Mouse (Mus musculus): ENCODE data around the gene Xpo4. TPM values are rescaled to one million over a fixed set of nuclear protein-coding genes. Genes with fewer than 3 reads are reported as not detected.
A peak's percentile ranks its signal among the peaks of the same experiment; 100 is the strongest.

The Xpo4 gene
- total and polyA plus RNA-seq, 2 experiments from 2014 or later, result 6.5 to 26.0 TPM

- Histone ChIP-seq H3K36me3 (replicated peaks; ENCODE audit: control insufficient read depth, insufficient read depth, low read length) (no peaks in the 10 kb centered on the region), H3K27me3 (ENCODE audit: control insufficient read depth, insufficient read depth, low read length) (no peaks in the 10 kb centered on the region), H3K4me2 (ENCODE audit: low read depth, low read length) (peak overlapping the region; percentile 30; the same call in 1 of the 2 replicates), H3K4me1 (ENCODE audit: control insufficient read depth, insufficient read depth) (peaks cover 42% of the 10 kb centered on the region), H3K9ac (replicated peaks; ENCODE audit: low read depth, low read length) (no peak overlapping the region), H3K4me3 (ENCODE audit: low read depth, low read length) (no peak overlapping the region), H3K9me3 (replicated peaks; ENCODE audit: control insufficient read depth, low read length) (no peaks in the 10 kb centered on the region), H3K27ac (ENCODE audit: low read depth) (peak overlapping the region; percentile 83)
- TF ChIP-seq EP300 (IDR thresholded peaks at IDR 0.05; ENCODE audit: low read depth) (no peak), CTCF (IDR thresholded peaks at IDR 0.05; ENCODE audit: low read depth) (no peak)
- peak; percentile 81 for DNase-seq (ENCODE audit: low spot score)
- ATAC-seq (ENCODE audit: insufficient read depth, low read depth), result peak; percentile 64
- WGBS, result 20% methylated on average over 6 of the region's 6 CpGs
These were observed 129.6 kb downstream of the Xpo4 start for GRCm38 (mm10) chr14:57535646-57536045.

GRCm38 (mm10) chr14:57534961-57535360 is 130.3 kb downstream of the Xpo4 start:
- H3K4me2 ChIP-seq (ENCODE audit: low read depth, low read length), result peak overlapping the region; percentile 30; the same call in 1 of the 2 replicates

GRCm38 (mm10) chr14:57534346-57534745 is 130.9 kb downstream of the Xpo4 start:
- Histone ChIP-seq H3K4me2 (ENCODE audit: low read depth, low read length) (no peak overlapping the region; the same call in 1 of the 2 replicates), H3K36me3 (replicated peaks; ENCODE audit: control insufficient read depth, insufficient read depth, low read length) (no peaks in the 10 kb centered on the region), H3K9ac (replicated peaks; ENCODE audit: low read depth, low read length) (no peak overlapping the region; the same call in 1 of the 2 replicates), H3K9me3 (replicated peaks; ENCODE audit: control insufficient read depth, low read length) (no peaks in the 10 kb centered on the region), H3K27me3 (ENCODE audit: control insufficient read depth, insufficient read depth, low read length) (no peaks in the 10 kb centered on the region), H3K27ac (ENCODE audit: low read depth) (peak overlapping the region; percentile 83), H3K4me3 (ENCODE audit: low read depth, low read length) (no peak overlapping the region), H3K4me1 (ENCODE audit: control insufficient read depth, insufficient read depth) (peaks cover 47% of the 10 kb centered on the region)
- WGBS, result 41% methylated on average over 5 of the region's 5 CpGs
- DNase-seq (ENCODE audit: low spot score), result no peak
- no peak for TF ChIP-seq CTCF (IDR thresholded peaks at IDR 0.05; ENCODE audit: low read depth)
- no peak for TF ChIP-seq EP300 (IDR thresholded peaks at IDR 0.05; ENCODE audit: low read depth)
- no peak for ATAC-seq (ENCODE audit: insufficient read depth, low read depth)

More at GRCm38 (mm10) chr14:57534961-57535360, 130.3 kb downstream of the Xpo4 start:
- 15% methylated on average over 8 of the region's 8 CpGs for WGBS
- peaks cover 42% of the 10 kb centered on the region for H3K4me1 ChIP-seq (ENCODE audit: control insufficient read depth, insufficient read depth)
- no peaks in the 10 kb centered on the region for H3K27me3 ChIP-seq (ENCODE audit: control insufficient read depth, insufficient read depth, low read length)
- peak; percentile 11; the same call in 1 of the 2 replicates for TF ChIP-seq CTCF (IDR thresholded peaks at IDR 0.05; ENCODE audit: low read depth)
- no peak for TF ChIP-seq EP300 (IDR thresholded peaks at IDR 0.05; ENCODE audit: low read depth)
- ATAC-seq (ENCODE audit: insufficient read depth, low read depth) (peak; percentile 35), DNase-seq (ENCODE audit: low spot score) (peak; percentile 57)
- H3K36me3 ChIP-seq (replicated peaks; ENCODE audit: control insufficient read depth, insufficient read depth, low read length), result no peaks in the 10 kb centered on the region
- H3K4me3 ChIP-seq (ENCODE audit: low read depth, low read length), result no peak overlapping the region
- no peak overlapping the region; the same call in 1 of the 2 replicates for H3K9ac ChIP-seq (replicated peaks; ENCODE audit: low read depth, low read length)
- H3K27ac ChIP-seq (ENCODE audit: low read depth), result peak overlapping the region; percentile 83
- no peaks in the 10 kb centered on the region for H3K9me3 ChIP-seq (replicated peaks; ENCODE audit: control insufficient read depth, low read length)

GRCm38 (mm10) chr14:57533841-57534240 is 131.4 kb downstream of the Xpo4 start:
- H3K9me3 ChIP-seq (replicated peaks; ENCODE audit: control insufficient read depth, low read length), result no peaks in the 10 kb centered on the region
- H3K36me3 ChIP-seq (replicated peaks; ENCODE audit: control insufficient read depth, insufficient read depth, low read length), result no peaks in the 10 kb centered on the region
- H3K4me3 ChIP-seq (ENCODE audit: low read depth, low read length), result no peak overlapping the region
- H3K4me1 ChIP-seq (ENCODE audit: control insufficient read depth, insufficient read depth), result peaks cover 53% of the 10 kb centered on the region
- H3K9ac ChIP-seq (replicated peaks; ENCODE audit: low read depth, low read length), result no peak overlapping the region
- no peaks in the 10 kb centered on the region for H3K27me3 ChIP-seq (ENCODE audit: control insufficient read depth, insufficient read depth, low read length)
- DNase-seq (ENCODE audit: low spot score), result no peak
- WGBS, result 44% methylated on average over 11 of the region's 11 CpGs
- H3K4me2 ChIP-seq (ENCODE audit: low read depth, low read length), result no peak overlapping the region
- H3K27ac ChIP-seq (ENCODE audit: low read depth), result no peak overlapping the region
- TF ChIP-seq EP300 (IDR thresholded peaks at IDR 0.05; ENCODE audit: low read depth), result no peak
- TF ChIP-seq CTCF (IDR thresholded peaks at IDR 0.05; ENCODE audit: low read depth), result no peak
- ATAC-seq (ENCODE audit: insufficient read depth, low read depth), result no peak

- H3K9me3 ChIP-seq (replicated peaks; ENCODE audit: control insufficient read depth, low read length), result no peaks in the 10 kb centered on the region
- 47% methylated on average over 3 of the region's 3 CpGs for WGBS
- H3K27me3 ChIP-seq (ENCODE audit: control insufficient read depth, insufficient read depth, low read length), result no peaks in the 10 kb centered on the region
- H3K36me3 ChIP-seq (replicated peaks; ENCODE audit: control insufficient read depth, insufficient read depth, low read length), result no peaks in the 10 kb centered on the region
- DNase-seq (ENCODE audit: low spot score) (peak; percentile 25), ATAC-seq (ENCODE audit: insufficient read depth, low read depth) (no peak)
- TF ChIP-seq EP300 (IDR thresholded peaks at IDR 0.05; ENCODE audit: low read depth) (no peak), CTCF (IDR thresholded peaks at IDR 0.05; ENCODE audit: low read depth) (peak; percentile 77)
- no peak overlapping the region for H3K4me3 ChIP-seq (ENCODE audit: low read depth, low read length)
- H3K9ac ChIP-seq (replicated peaks; ENCODE audit: low read depth, low read length), result no peak overlapping the region
- no peak overlapping the region for H3K27ac ChIP-seq (ENCODE audit: low read depth)
- no peak overlapping the region for H3K4me2 ChIP-seq (ENCODE audit: low read depth, low read length)
- peaks cover 54% of the 10 kb centered on the region for H3K4me1 ChIP-seq (ENCODE audit: control insufficient read depth, insufficient read depth)
These were observed 132.0 kb downstream of the Xpo4 start for GRCm38 (mm10) chr14:57533214-57533613.

GRCm38 (mm10) chr14:57532577-57532976 is 132.7 kb downstream of the Xpo4 start:
- no peaks in the 10 kb centered on the region for H3K36me3 ChIP-seq (replicated peaks; ENCODE audit: control insufficient read depth, insufficient read depth, low read length)
- H3K9me3 ChIP-seq (replicated peaks; ENCODE audit: control insufficient read depth, low read length), result no peaks in the 10 kb centered on the region
- DNase-seq (ENCODE audit: low spot score) (no peak), ATAC-seq (ENCODE audit: insufficient read depth, low read depth) (no peak)
- WGBS, result 80% methylated on average over 3 of the region's 3 CpGs
- no peaks in the 10 kb centered on the region for H3K27me3 ChIP-seq (ENCODE audit: control insufficient read depth, insufficient read depth, low read length)
- peaks cover 47% of the 10 kb centered on the region for H3K4me1 ChIP-seq (ENCODE audit: control insufficient read depth, insufficient read depth)
- no peak overlapping the region for H3K4me2 ChIP-seq (ENCODE audit: low read depth, low read length)
- no peak overlapping the region for H3K4me3 ChIP-seq (ENCODE audit: low read depth, low read length)
- no peak overlapping the region for H3K27ac ChIP-seq (ENCODE audit: low read depth)
- no peak overlapping the region for H3K9ac ChIP-seq (replicated peaks; ENCODE audit: low read depth, low read length)
- TF ChIP-seq CTCF (IDR thresholded peaks at IDR 0.05; ENCODE audit: low read depth), result no peak
- no peak for TF ChIP-seq EP300 (IDR thresholded peaks at IDR 0.05; ENCODE audit: low read depth)

Measured in heart, postnatal 0 days (tissue).